Mouse (Mus musculus) heart, postnatal 0 days (tissue): Measurements from ENCODE around the gene Gm11111.

Source experiments
- CTCF ChIP-seq: IDR thresholded peaks from 2 replicates; pipeline ENCODE4 v1.5.1; 2016; ENCODE audit warnings: antibody characterized with exemption, control low read depth, low read depth
- EP300 ChIP-seq: IDR thresholded peaks from 2 replicates; pipeline ENCODE4 v1.6.1; 2016; ENCODE audit warnings: antibody characterized with exemption, low read depth

DNA sequence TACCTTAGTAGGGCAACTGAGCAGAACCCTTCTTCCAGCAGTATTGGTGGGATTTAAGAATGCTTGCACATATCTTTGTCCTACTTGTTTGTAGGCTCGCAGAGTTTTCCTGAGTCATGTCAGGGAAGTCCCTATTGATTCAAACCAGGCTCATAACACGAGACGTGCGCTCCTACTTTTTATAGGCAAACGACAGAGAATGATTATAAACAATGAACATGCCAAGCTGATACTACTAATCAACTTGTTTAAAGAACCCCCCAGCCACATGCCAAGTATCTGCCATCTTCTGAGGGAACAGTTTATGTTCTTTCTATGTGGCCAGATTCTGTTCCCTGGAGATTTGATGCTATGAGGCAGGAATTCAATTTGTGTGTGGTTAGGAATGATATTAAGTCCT is 28.3 kb downstream of the Gm11111 start:
- TF ChIP-seq CTCF (no peak), EP300 (no peak)
